Mouse (Mus musculus) MEL (cell line): ENCODE data around the gene Txndc8. TPM values are rescaled to one million over a fixed set of nuclear protein-coding genes. Genes with fewer than 3 reads are reported as not detected.

Experiments used
- DNase-seq: peaks from one replicate; pipeline ENCODE4 v3.0.0; 2011; ENCODE audit warnings: low read depth, low spot score
- H3K27ac ChIP-seq: 2 replicates; pipeline ENCODE4 v1.5.1; 2012; ENCODE audit warnings: low read depth, mild to moderate bottlenecking, control low read depth, low read length, moderate library complexity; ENCODE audit not compliant: control insufficient read depth
- H3K27me3 ChIP-seq, 2 experiments: fragments of 150-350 bp in 1 of 2; sonication (generic) in 1 of 2; 2 replicates each; pipeline ENCODE4 v1.6.1; 2012; ENCODE audit warnings: low read length in 2 of 2, mild to moderate bottlenecking in 2 of 2, improper control_type of control experiment in 1 of 2, moderate library complexity in 1 of 2; ENCODE audit not compliant: insufficient read depth in 2 of 2, control insufficient read depth in 1 of 2
- H3K36me3 ChIP-seq, 2 experiments: 2 replicates each; pipeline ENCODE4 v1.6.1; 2012 to 2014; ENCODE audit warnings: low read length in 2 of 2, improper control_type of control experiment in 1 of 2, inconsistent platforms in 1 of 2, mild to moderate bottlenecking in 1 of 2; ENCODE audit not compliant: insufficient read depth in 2 of 2, control insufficient read depth in 1 of 2
- H3K4me1 ChIP-seq, 2 experiments: fragments of 150-350 bp in 1 of 2; sonication (generic) in 1 of 2; 2 replicates each; pipeline ENCODE4 v1.6.1; 2012; ENCODE audit warnings: low read length in 2 of 2, improper control_type of control experiment in 1 of 2, mild to moderate bottlenecking in 1 of 2; ENCODE audit not compliant: insufficient read depth in 2 of 2, control insufficient read depth in 1 of 2
- H3K4me3 ChIP-seq, 2 experiments: fragments of 150-350 bp in 1 of 2; sonication (generic) in 1 of 2; 2 replicates each; pipeline ENCODE4 v1.5.1; 2012; ENCODE audit warnings: low read depth in 2 of 2, low read length in 2 of 2, mild to moderate bottlenecking in 2 of 2, moderate library complexity in 2 of 2, control low read depth in 1 of 2, improper control_type of control experiment in 1 of 2; ENCODE audit not compliant: control insufficient read depth in 1 of 2, insufficient read depth in 1 of 2
- H3K79me2 ChIP-seq: 2 replicates; pipeline ENCODE4 v1.6.1; 2012; ENCODE audit warnings: mild to moderate bottlenecking, low read length, moderate library complexity; ENCODE audit not compliant: control insufficient read depth, poor library complexity, insufficient read depth
- H3K9ac ChIP-seq: 2 replicates; pipeline ENCODE4 v1.6.1; 2012; ENCODE audit warnings: low read depth, mild to moderate bottlenecking, control low read depth, low read length, moderate library complexity; ENCODE audit not compliant: control insufficient read depth, poor library complexity, severe bottlenecking
- H3K9me3 ChIP-seq: fragments of 150-350 bp; sonication (generic); replicated peaks from 2 replicates; pipeline ENCODE4 v1.6.1; 2012; ENCODE audit warnings: mild to moderate bottlenecking, low read length, improper control_type of control experiment, moderate library complexity; ENCODE audit not compliant: insufficient read depth
- BHLHE40 ChIP-seq: IDR thresholded peaks from 2 replicates; pipeline ENCODE4 v1.6.1; 2012; ENCODE audit warnings: low read depth, mild to moderate bottlenecking, inconsistent platforms, low read length, improper control_type of control experiment, borderline replicate concordance
- CHD1 ChIP-seq: IDR thresholded peaks from 2 replicates; pipeline ENCODE4 v1.6.1; 2012; ENCODE audit warnings: low read depth, mild to moderate bottlenecking, inconsistent platforms, low read length, improper control_type of control experiment
- CTCF ChIP-seq, 3 experiments: IDR thresholded peaks in 2 of 3; conservative IDR thresholded peaks in 1 of 3; 2 replicates each; pipeline ENCODE4 v1.5.1; 2011 to 2012; ENCODE audit warnings: low read length in 3 of 3, low read depth in 2 of 3, mild to moderate bottlenecking in 2 of 3, improper control_type of control experiment in 1 of 3, inconsistent platforms in 1 of 3, mixed read lengths in 1 of 3, moderate library complexity in 1 of 3; ENCODE audit not compliant: control insufficient read depth in 1 of 3, insufficient read depth in 1 of 3, poor library complexity in 1 of 3, severe bottlenecking in 1 of 3
- E2F4 ChIP-seq: IDR thresholded peaks from 2 replicates; pipeline ENCODE4 v1.6.1; 2011; ENCODE audit warnings: low read depth, low read length, improper control_type of control experiment, borderline replicate concordance
- EP300 ChIP-seq, 2 experiments: IDR thresholded peaks; 2 replicates each; pipeline ENCODE4 v1.6.1; 2011; ENCODE audit warnings: improper control_type of control experiment in 2 of 2, low read length in 2 of 2, low read depth in 1 of 2, mild to moderate bottlenecking in 1 of 2
- ETS1 ChIP-seq: IDR thresholded peaks from 2 replicates; pipeline ENCODE4 v1.6.1; 2012; ENCODE audit warnings: low read depth, mild to moderate bottlenecking, inconsistent platforms, low read length, improper control_type of control experiment, moderate library complexity
- GABPA ChIP-seq: IDR thresholded peaks from 2 replicates; pipeline ENCODE4 v1.6.1; 2012; ENCODE audit warnings: low read depth, mild to moderate bottlenecking, inconsistent platforms, low read length, improper control_type of control experiment, moderate library complexity
- GATA1 ChIP-seq: IDR thresholded peaks from 2 replicates; pipeline ENCODE4 v1.6.1; 2011; ENCODE audit warnings: low read depth, low read length, improper control_type of control experiment
- HCFC1 ChIP-seq: IDR thresholded peaks from 2 replicates; pipeline ENCODE4 v1.6.1; 2012; ENCODE audit warnings: low read depth, mild to moderate bottlenecking, inconsistent platforms, low read length, improper control_type of control experiment, moderate library complexity
- KAT2A ChIP-seq: conservative IDR thresholded peaks from 2 replicates; pipeline ENCODE4 v1.6.1; 2012; ENCODE audit warnings: low read depth, low read length, improper control_type of control experiment, inconsistent platforms
- MAFK ChIP-seq: IDR thresholded peaks from 2 replicates; pipeline ENCODE4 v1.6.1; 2011; ENCODE audit warnings: low read depth, mild to moderate bottlenecking, low read length, improper control_type of control experiment, borderline replicate concordance
- MAX ChIP-seq: IDR thresholded peaks from 2 replicates; pipeline ENCODE4 v1.6.1; 2011; ENCODE audit warnings: low read length, improper control_type of control experiment
- MEF2A ChIP-seq: IDR thresholded peaks from 2 replicates; pipeline ENCODE4 v1.6.1; 2014; ENCODE audit warnings: low read depth, mild to moderate bottlenecking, inconsistent platforms, low read length, improper control_type of control experiment; ENCODE audit not compliant: poor library complexity, insufficient replicate concordance, severe bottlenecking; ENCODE audit errors: extremely low read depth
- MXI1 ChIP-seq: IDR thresholded peaks from 2 replicates; pipeline ENCODE4 v1.6.1; 2011; ENCODE audit warnings: mild to moderate bottlenecking, low read depth, low read length, improper control_type of control experiment
- NELFE ChIP-seq: IDR thresholded peaks from 2 replicates; pipeline ENCODE4 v1.6.1; 2011; ENCODE audit warnings: low read depth, low read length, improper control_type of control experiment
- NRF1 ChIP-seq: IDR thresholded peaks from 2 replicates; pipeline ENCODE4 v1.6.1; 2014; ENCODE audit warnings: low read depth, mild to moderate bottlenecking, inconsistent platforms, low read length, improper control_type of control experiment, moderate library complexity; ENCODE audit not compliant: poor library complexity, insufficient read depth, severe bottlenecking
- POLR2AphosphoS5 ChIP-seq: IDR thresholded peaks from 2 replicates; pipeline ENCODE4 v1.6.1; 2012; ENCODE audit warnings: low read depth, borderline replicate concordance, mild to moderate bottlenecking, inconsistent platforms, low read length, moderate library complexity, mixed read lengths
- RAD21 ChIP-seq: IDR thresholded peaks from 2 replicates; pipeline ENCODE4 v1.6.1; 2011; ENCODE audit warnings: mild to moderate bottlenecking, low read depth, low read length, improper control_type of control experiment
- RCOR1 ChIP-seq: IDR thresholded peaks from 2 replicates; pipeline ENCODE4 v1.6.1; 2012; ENCODE audit warnings: low read depth, mild to moderate bottlenecking, inconsistent platforms, low read length, improper control_type of control experiment
- TBP ChIP-seq: IDR thresholded peaks from 2 replicates; pipeline ENCODE4 v1.8.0; 2011; ENCODE audit warnings: low read depth, low read length, improper control_type of control experiment
- TCF12 ChIP-seq: IDR thresholded peaks from 2 replicates; pipeline ENCODE4 v1.6.1; 2014; ENCODE audit warnings: low read depth, mild to moderate bottlenecking, inconsistent platforms, low read length, improper control_type of control experiment, moderate library complexity
- UBTF ChIP-seq: IDR thresholded peaks from 2 replicates; pipeline ENCODE4 v1.6.1; 2012; ENCODE audit warnings: low read depth, mild to moderate bottlenecking, inconsistent platforms, low read length, improper control_type of control experiment, moderate library complexity, borderline replicate concordance; ENCODE audit not compliant: insufficient read depth
- USF2 ChIP-seq, 2 experiments: IDR thresholded peaks; 2 replicates each; pipeline ENCODE4 v1.6.1; 2011 to 2012; ENCODE audit warnings: improper control_type of control experiment in 2 of 2, low read length in 2 of 2, borderline replicate concordance in 1 of 2, inconsistent platforms in 1 of 2, low read depth in 1 of 2, mild to moderate bottlenecking in 1 of 2; ENCODE audit not compliant: insufficient read depth in 1 of 2
- ZC3H11A ChIP-seq: IDR thresholded peaks from 2 replicates; pipeline ENCODE4 v1.6.1; 2012; ENCODE audit warnings: low read depth, mild to moderate bottlenecking, inconsistent platforms, low read length, improper control_type of control experiment
- ZMIZ1 ChIP-seq: IDR thresholded peaks from 2 replicates; pipeline ENCODE4 v1.6.1; 2012; ENCODE audit warnings: low read depth, mild to moderate bottlenecking, inconsistent platforms, low read length, improper control_type of control experiment, moderate library complexity
- polyA plus RNA-seq, 2 experiments: library from polyadenylated mRNA; stranded (reverse) in 1 of 2; unstranded in 1 of 2; fragments of >175 nt in 1 of 2; fragments of >200 nt in 1 of 2; gene quantifications; 2 replicates each; pipeline versions ENCODE4 v1.2.1 to v1.2.4; 2012; ENCODE audit warnings: low replicate concordance in 2 of 2, low read depth in 1 of 2; ENCODE audit not compliant: insufficient read length in 2 of 2, insufficient read depth in 1 of 2, missing spikeins in 1 of 2
- total RNA-seq: library from RNA; depleted of rRNA; stranded (reverse); fragments of 300-350 nt; gene quantifications from 2 replicates; pipeline ENCODE4 v1.2.3, GENCODE M21; 2012

Gene Txndc8
- total and polyA plus RNA-seq, 3 experiments = not detected

DNA sequence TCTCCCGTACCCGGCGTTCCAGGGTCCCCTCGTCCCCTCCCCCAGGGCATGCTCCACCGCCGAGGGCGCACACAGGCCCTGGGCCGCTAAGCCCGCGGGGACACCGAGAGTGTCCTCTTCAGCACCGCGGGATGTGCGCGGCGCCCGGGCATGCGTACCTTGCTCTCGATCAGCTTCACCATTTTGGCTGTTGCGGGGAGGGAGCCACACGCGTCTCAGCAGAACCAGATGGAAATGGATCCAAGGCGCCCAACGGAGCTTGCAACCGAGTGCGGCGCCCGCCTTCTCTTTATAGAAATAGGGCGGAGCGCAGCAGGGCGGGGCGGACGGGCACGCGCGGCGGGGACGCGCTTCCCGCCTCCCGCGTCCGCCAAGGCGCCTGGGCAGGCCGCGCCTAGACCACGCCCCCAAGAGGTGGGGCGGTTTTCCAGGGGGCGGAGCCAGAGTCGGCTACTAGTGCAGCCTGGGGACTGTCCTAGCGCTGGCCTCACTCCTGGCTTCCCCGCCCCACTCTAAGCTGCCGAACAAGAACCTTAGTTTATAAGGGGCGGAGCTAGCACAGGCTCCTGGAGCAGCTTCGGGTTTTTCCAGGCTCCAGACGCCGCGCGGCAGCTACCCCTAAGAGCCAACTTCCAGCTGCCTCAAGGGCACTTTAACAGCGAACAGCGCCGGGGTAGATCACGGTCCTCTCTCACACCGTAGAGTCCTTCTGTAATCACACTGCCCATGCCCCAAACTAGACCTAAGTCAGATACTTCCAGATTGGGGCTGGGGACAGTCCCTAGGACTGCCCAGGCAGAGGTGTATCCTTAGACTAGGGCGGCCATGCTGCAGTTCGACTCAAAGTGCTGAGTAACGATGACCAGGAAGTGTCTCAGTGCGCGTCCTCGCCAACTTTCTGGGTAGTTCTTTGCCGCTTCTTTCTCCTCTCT, 52.6 kb downstream of the Txndc8 start, which contains the start of gene Txn1 (continued):
- TF ChIP-seq NELFE (peak; percentile 97), MAFK (peak; percentile 88; the same call in 1 of the 2 replicates), NRF1 (peak; percentile 66; the same call in 1 of the 2 replicates), MXI1 (peak; percentile 52), EP300 (IDR thresholded peaks at IDR 0.05; ENCODE audit: low read depth in 1 of 2, low read length in 2 of 2) (peak in 1 of 2 experiments; percentile 38; a peak in 2 of 4 replicates), GATA1 (no peak), BHLHE40 (no peak), ZMIZ1 (peak; percentile 98), MEF2A (no peak), ETS1 (peak; percentile 39; the same call in 1 of the 2 replicates), MAX (peak; percentile 76), USF2 (IDR thresholded peaks at IDR 0.05; ENCODE audit: borderline replicate concordance in 1 of 2, insufficient read depth in 1 of 2, low read depth in 1 of 2, low read length in 2 of 2) (no peak), RCOR1 (no peak), TCF12 (peak; percentile 36), CHD1 (no peak)

DNA sequence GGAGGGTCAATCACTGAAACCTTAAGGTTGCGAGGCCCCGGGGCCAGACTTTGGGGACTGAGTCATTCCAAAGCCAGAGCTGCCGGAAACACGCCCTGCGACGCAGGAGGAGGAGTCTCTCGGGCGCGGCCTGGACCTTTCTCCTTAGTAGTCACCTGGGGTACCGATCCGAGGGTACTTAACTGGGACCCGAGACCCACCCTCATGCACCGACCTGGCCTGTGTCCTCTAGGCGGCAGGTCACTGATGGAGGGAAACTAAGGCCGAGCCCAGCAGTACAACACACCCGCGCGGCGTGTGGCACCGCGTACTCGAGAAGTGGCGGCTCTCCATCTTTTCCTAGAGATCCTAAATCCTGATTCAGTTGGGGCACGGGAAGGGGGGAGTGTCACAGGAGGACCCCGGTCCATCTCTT, 53.4 kb downstream of the Txndc8 start:
- H3K27ac ChIP-seq = peak overlapping the region; percentile 72
- H3K79me2 ChIP-seq = peaks cover 46% of the 10 kb centered on the region
- no peaks in the 10 kb centered on the region for H3K27me3 ChIP-seq
- peak overlapping the region; percentile 86 for H3K9ac ChIP-seq
- TF ChIP-seq KAT2A (no peak), UBTF (peak; percentile 52; the same call in 1 of the 2 replicates), EP300 (IDR thresholded peaks at IDR 0.05; ENCODE audit: low read depth in 1 of 2, low read length in 2 of 2) (no peak), RAD21 (no peak), MEF2A (no peak), ZMIZ1 (no peak; the same call in 1 of the 2 replicates), ZC3H11A (no peak), HCFC1 (peak; percentile 48; the same call in 1 of the 2 replicates), TCF12 (0 out of 2 replicates have a peak, but pooled peaks have one; percentile 5), USF2 (IDR thresholded peaks at IDR 0.05; ENCODE audit: borderline replicate concordance in 1 of 2, insufficient read depth in 1 of 2, low read depth in 1 of 2, low read length in 2 of 2) (no peak), TBP (peak; percentile 44; the same call in 1 of the 2 replicates), POLR2AphosphoS5 (no peak), E2F4 (no peak), GABPA (peak; percentile 15; the same call in 1 of the 2 replicates), CTCF (IDR thresholded peaks at IDR 0.05 in 2 of 3, conservative IDR thresholded peaks at IDR 0.05 in 1 of 3; ENCODE audit: control insufficient read depth in 1 of 3, insufficient read depth in 1 of 3, low read depth in 2 of 3, low read length in 3 of 3, poor library complexity in 1 of 3, severe bottlenecking in 1 of 3) (no peak), MAFK (no peak)
- H3K4me1 ChIP-seq = peaks cover 3 to 15% of the 10 kb centered on the region in 2 experiments
- no peaks in the 10 kb centered on the region for H3K9me3 ChIP-seq
- DNase-seq = peak; percentile 85
- H3K36me3 ChIP-seq = peaks cover 15 to 23% of the 10 kb centered on the region in 2 experiments
- peak overlapping the region; percentile 84 to 93 for H3K4me3 ChIP-seq
